Mouse (Mus musculus) heart, embryonic 14.5 days (tissue): ENCODE results near the gene Zfp827. TPM values are rescaled to one million over a fixed set of nuclear protein-coding genes. Genes with fewer than 3 reads are reported as not detected.
A peak's percentile ranks its signal among the peaks of the same experiment; 100 is the strongest.

Source experiments
- ATAC-seq: fragments of 200-750 bp; cut with Nextera tagmentation; 2 replicates; pipeline ENCODE4 v1.8.0; 2017; ENCODE audit warnings: low read depth, moderate TSS enrichment; ENCODE audit not compliant: insufficient number of reproducible peaks, insufficient read depth, low FRiP score
- H3K27ac ChIP-seq, 2 experiments: fragments of 200-500 bp in 1 of 2; fragments of 300-500 bp in 1 of 2; sonication (generic) in 1 of 2; replicated peaks in 1 of 2; 2 replicates each; pipeline ENCODE4 v1.5.1; 2012 to 2014; ENCODE audit warnings: low read depth in 2 of 2, low read length in 2 of 2, control low read depth in 1 of 2, mild to moderate bottlenecking in 1 of 2, mixed read lengths in 1 of 2; ENCODE audit not compliant: control insufficient read depth in 1 of 2, insufficient read depth in 1 of 2
- H3K27me3 ChIP-seq: fragments of 300-500 bp; sonication (generic); 2 replicates; pipeline ENCODE4 v1.6.1; 2014; ENCODE audit warnings: mild to moderate bottlenecking, low read length, control low read depth; ENCODE audit not compliant: control insufficient read depth, insufficient read depth
- H3K36me3 ChIP-seq: fragments of 300-500 bp; sonication (generic); 2 replicates; pipeline ENCODE4 v1.6.1; 2014; ENCODE audit warnings: mild to moderate bottlenecking, control low read depth, low read length, mixed read lengths; ENCODE audit not compliant: control insufficient read depth, insufficient read depth
- H3K4me1 ChIP-seq, 2 experiments: fragments of 200-500 bp in 1 of 2; fragments of 300-500 bp in 1 of 2; sonication (generic) in 1 of 2; 2 replicates each; pipeline ENCODE4 v1.6.1; 2012 to 2014; ENCODE audit warnings: low read length in 2 of 2, control low read depth in 1 of 2, mixed read lengths in 1 of 2; ENCODE audit not compliant: control insufficient read depth in 2 of 2, insufficient read depth in 2 of 2
- H3K4me2 ChIP-seq: fragments of 300-500 bp; sonication (generic); 2 replicates; pipeline ENCODE4 v1.6.1; 2014; ENCODE audit warnings: mild to moderate bottlenecking, low read length
- H3K4me3 ChIP-seq, 2 experiments: fragments of 200-500 bp in 1 of 2; fragments of 300-500 bp in 1 of 2; sonication (generic) in 1 of 2; 2 replicates each; pipeline ENCODE4 v1.5.1; 2012 to 2014; ENCODE audit warnings: low read length in 2 of 2, mild to moderate bottlenecking in 2 of 2, control low read depth in 1 of 2, low read depth in 1 of 2, moderate library complexity in 1 of 2; ENCODE audit not compliant: control insufficient read depth in 1 of 2, insufficient read depth in 1 of 2
- H3K9ac ChIP-seq: fragments of 300-500 bp; sonication (generic); 2 replicates; pipeline ENCODE4 v1.6.1; 2014; ENCODE audit warnings: mild to moderate bottlenecking, low read length
- H3K9me3 ChIP-seq: fragments of 300-500 bp; sonication (generic); 2 replicates; pipeline ENCODE4 v1.6.1; 2016; ENCODE audit warnings: low read length, control low read depth; ENCODE audit not compliant: control insufficient read depth
- WGBS: fragments of 180-500 bp; shearing (Covaris S2); extraction: QIAGEN DNeasy Blood & Tissue Kit; methylation state at CpG from one replicate; pipeline ENCODE4 v1.1.7; 2014; 5-methylcytosine and 5-hydroxymethylcytosine counted together
- polyA plus RNA-seq: library from polyadenylated mRNA; unstranded; fragments of >200 nt; fragmentation: Nextera tagmentation; extraction: Ambion mirVana; gene quantifications from 2 replicates; pipeline ENCODE4 v1.2.1, GENCODE M21; 2014

The Zfp827 gene
- polyA plus RNA-seq, 1 experiment from 2014 or later = 10.2 TPM

GRCm38 (mm10) chr8:79201446-79202147 lies 173.4 kb downstream of the Zfp827 start:
- no peaks in the 10 kb centered on the region; the same call in 1 of the 2 replicates for H3K36me3 ChIP-seq
- H3K4me1 ChIP-seq = peaks cover under 1% of the 10 kb centered on the region in 2 experiments; a peak in 3 of 4 replicates
- WGBS = 79% methylated on average over 11 of the region's 11 CpGs
- no peak overlapping the region for H3K4me3 ChIP-seq
- H3K27me3 ChIP-seq = no peaks in the 10 kb centered on the region
- H3K9ac ChIP-seq = no peak overlapping the region
- H3K27ac ChIP-seq = no peak overlapping the region
- no peak for ATAC-seq
- H3K9me3 ChIP-seq = no peaks in the 10 kb centered on the region
- H3K4me2 ChIP-seq = no peak overlapping the region

- Histone ChIP-seq H3K36me3 (no peaks in the 10 kb centered on the region), H3K4me1 (peaks cover 32 to 36% of the 10 kb centered on the region in 2 experiments), H3K9me3 (no peaks in the 10 kb centered on the region), H3K9ac (no peak overlapping the region), H3K4me3 (no peak overlapping the region), H3K27me3 (no peaks in the 10 kb centered on the region), H3K27ac (peak overlapping the region; percentile 66 to 93), H3K4me2 (no peak overlapping the region)
- ATAC-seq = no peak
- WGBS = 36% methylated on average over 4 of the region's 4 CpGs
Measured at GRCm38 (mm10) chr8:79206895-79207294, 178.7 kb downstream of the Zfp827 start.

GRCm38 (mm10) chr8:79208181-79208580 lies 179.9 kb downstream of the Zfp827 start:
- H3K4me1 ChIP-seq = peaks cover 32 to 36% of the 10 kb centered on the region in 2 experiments
- no peak for ATAC-seq
- no peak overlapping the region for H3K4me3 ChIP-seq
- no peaks in the 10 kb centered on the region for H3K27me3 ChIP-seq
- H3K27ac ChIP-seq = peak overlapping the region; percentile 47 to 93; a peak in 3 of 4 replicates
- H3K4me2 ChIP-seq = no peak overlapping the region
- 55% methylated on average over 3 of the region's 3 CpGs for WGBS
- no peaks in the 10 kb centered on the region for H3K36me3 ChIP-seq
- H3K9ac ChIP-seq = 0 out of 2 replicates have a peak overlapping the region, but pooled peaks have one; percentile 69
- H3K9me3 ChIP-seq = no peaks in the 10 kb centered on the region

- Histone ChIP-seq H3K36me3 (no peaks in the 10 kb centered on the region), H3K4me3 (peak overlapping the region in 1 of 2 experiments; percentile 4; a peak in 1 of 4 replicates), H3K9ac (peak overlapping the region; percentile 69), H3K27me3 (no peaks in the 10 kb centered on the region), H3K4me1 (peaks cover 32 to 36% of the 10 kb centered on the region in 2 experiments), H3K4me2 (peak overlapping the region; percentile 61), H3K27ac (peak overlapping the region; percentile 87 to 93), H3K9me3 (no peaks in the 10 kb centered on the region)
- ATAC-seq = peak; percentile 85
- WGBS = 12% methylated on average over 15 of the region's 15 CpGs
Measured at GRCm38 (mm10) chr8:79208691-79209640, 180.7 kb downstream of the Zfp827 start.

- H3K27ac ChIP-seq = peak overlapping the region; percentile 87 to 93
- H3K27me3 ChIP-seq = no peaks in the 10 kb centered on the region
- 0 out of 2 replicates have a peak, but pooled peaks cover 3% of the 10 kb centered on the region for H3K9me3 ChIP-seq
- H3K4me2 ChIP-seq = peak overlapping the region; percentile 61
- WGBS = 5% methylated on average over 27 of the region's 27 CpGs
- peak; percentile 63 for ATAC-seq
- peak overlapping the region; percentile 69 for H3K9ac ChIP-seq
- peaks cover 32 to 36% of the 10 kb centered on the region in 2 experiments for H3K4me1 ChIP-seq
- H3K4me3 ChIP-seq = peak overlapping the region; percentile 18 to 28; a peak in 3 of 4 replicates
- no peaks in the 10 kb centered on the region for H3K36me3 ChIP-seq
Measured at GRCm38 (mm10) chr8:79209641-79210358, 181.6 kb downstream of the Zfp827 start.

- Histone ChIP-seq H3K9ac (no peak overlapping the region), H3K9me3 (0 out of 2 replicates have a peak, but pooled peaks cover 3% of the 10 kb centered on the region), H3K27me3 (no peaks in the 10 kb centered on the region), H3K4me1 (peaks cover 31 to 35% of the 10 kb centered on the region in 2 experiments), H3K27ac (no peak overlapping the region), H3K4me3 (no peak overlapping the region), H3K36me3 (no peaks in the 10 kb centered on the region), H3K4me2 (no peak overlapping the region)
- no peak for ATAC-seq
- 71% methylated on average over 9 of the region's 9 CpGs for WGBS
Measured at GRCm38 (mm10) chr8:79211630-79212029, 183.4 kb downstream of the Zfp827 start.
